Mouse (Mus musculus): ENCODE data around the gene Zfp11. TPM values are rescaled to one million over a fixed set of nuclear protein-coding genes. Genes with fewer than 3 reads are reported as not detected.

Zfp11 gene
- polyA plus RNA-seq, 1 experiment from 2014 or later, result 3.2 TPM

Other genes with a start within 250 kb of the Zfp11 start
- 38.7 and 40.9 TPM in 2 replicates for gene Sfswap, start 168.9 kb downstream of the Zfp11 start, polyA plus RNA-seq (2014; fragmentation: Nextera tagmentation; extraction: Ambion mirVana)
- gene Mmp17, start 85.9 kb downstream of the Zfp11 start, polyA plus RNA-seq (2014; fragmentation: Nextera tagmentation; extraction: Ambion mirVana), result 0.44 and 0.67 TPM in 2 replicates
- not detected in 2 replicates for gene Sept14, start 38.4 kb upstream of the Zfp11 start, polyA plus RNA-seq (2014; fragmentation: Nextera tagmentation; extraction: Ambion mirVana)
- gene Mrps17, start 45.4 kb upstream of the Zfp11 start, polyA plus RNA-seq (2014; fragmentation: Nextera tagmentation; extraction: Ambion mirVana), result 209 and 221 TPM in 2 replicates
- 58.7 and 58.9 TPM in 2 replicates for gene Nipsnap2, start 55.0 kb upstream of the Zfp11 start, polyA plus RNA-seq (2014; fragmentation: Nextera tagmentation; extraction: Ambion mirVana)
- gene Psph, start 117.3 kb upstream of the Zfp11 start, polyA plus RNA-seq (2014; fragmentation: Nextera tagmentation; extraction: Ambion mirVana), result 120 and 129 TPM in 2 replicates
- gene Sumf2, start 176.9 kb upstream of the Zfp11 start, polyA plus RNA-seq (2014; fragmentation: Nextera tagmentation; extraction: Ambion mirVana), result 59.7 and 61.1 TPM in 2 replicates
- gene Chchd2, start 217.4 kb upstream of the Zfp11 start, polyA plus RNA-seq (2014; fragmentation: Nextera tagmentation; extraction: Ambion mirVana), result 991 and 1,008 TPM in 2 replicates
- gene Zbed5, start 225.6 kb upstream of the Zfp11 start, polyA plus RNA-seq (2014; fragmentation: Nextera tagmentation; extraction: Ambion mirVana), result 3.8 and 4.9 TPM in 2 replicates
- gene Phkg1, start 228.4 kb upstream of the Zfp11 start, polyA plus RNA-seq (2014; fragmentation: Nextera tagmentation; extraction: Ambion mirVana), result 0.22 and 0.29 TPM in 2 replicates
- 0.84 and 1.4 TPM in 2 replicates for gene Nupr1l, start 238.4 kb upstream of the Zfp11 start, polyA plus RNA-seq (2014; fragmentation: Nextera tagmentation; extraction: Ambion mirVana)